ENCODE assay signal across 7 mouse cellular contexts in genomic region chr4:150136693-150137092, GRCm38 (mm10). TPM values are rescaled to one million over a fixed set of nuclear protein-coding genes. Genes with fewer than 3 reads are reported as not detected.
DNase-seq lines count a peak whose midpoint lies in the region; ATAC-seq and TF ChIP-seq lines count a peak whose summit lies in the region.

No protein-coding gene starts in this region.

- H3K4me1 ChIP-seq in hindbrain, postnatal 0 days (ENCODE audit: insufficient read depth, low read length) = no peaks in the 10 kb centered on the region
- 0 out of 2 replicates have a peak, but pooled peaks cover 4% of the 10 kb centered on the region for H3K4me1 ChIP-seq in limb, embryonic 11.5 days (ENCODE audit: control insufficient read depth, insufficient read depth, low read length)
- peaks cover 3% of the 10 kb centered on the region; the same call in 1 of the 2 replicates for H3K4me1 ChIP-seq in midbrain, postnatal 0 days (ENCODE audit: insufficient read depth, low read length)

- no peak overlapping the region for H3K4me3 ChIP-seq in hindbrain, postnatal 0 days (ENCODE audit: low read length)
- no peak overlapping the region for H3K4me3 ChIP-seq in limb, embryonic 11.5 days (ENCODE audit: low read depth, low read length)
- H3K4me3 ChIP-seq in midbrain, postnatal 0 days (ENCODE audit: low read depth, low read length) = no peak overlapping the region

- H3K9me3 ChIP-seq in hindbrain, postnatal 0 days (ENCODE audit: low read length) = no peaks in the 10 kb centered on the region
- H3K9me3 ChIP-seq in limb, embryonic 11.5 days (ENCODE audit: control insufficient read depth, low read length) = no peaks in the 10 kb centered on the region
- no peaks in the 10 kb centered on the region for H3K9me3 ChIP-seq in midbrain, postnatal 0 days (ENCODE audit: low read length)

- H3K27me3 ChIP-seq in hindbrain, postnatal 0 days (ENCODE audit: insufficient read depth, low read length) = no peaks in the 10 kb centered on the region
- no peaks in the 10 kb centered on the region for H3K27me3 ChIP-seq in limb, embryonic 11.5 days (ENCODE audit: control insufficient read depth, insufficient read depth, low read length)
- no peaks in the 10 kb centered on the region for H3K27me3 ChIP-seq in midbrain, postnatal 0 days (ENCODE audit: insufficient read depth, low read length)

- peak; percentile 98 for TF ChIP-seq CTCF in hindbrain, postnatal 0 days (IDR thresholded peaks at IDR 0.05; ENCODE audit: low read depth)
- TF ChIP-seq CTCF in midbrain, postnatal 0 days (IDR thresholded peaks at IDR 0.05) = peak; percentile 95

- no peaks in the 10 kb centered on the region for H3K36me3 ChIP-seq in hindbrain, postnatal 0 days (ENCODE audit: insufficient read depth, low read length)
- no peaks in the 10 kb centered on the region for H3K36me3 ChIP-seq in limb, embryonic 11.5 days (ENCODE audit: control insufficient read depth, insufficient read depth, low read length)
- no peaks in the 10 kb centered on the region for H3K36me3 ChIP-seq in midbrain, postnatal 0 days (ENCODE audit: insufficient read depth, low read length)

- no peak overlapping the region for H3K4me2 ChIP-seq in hindbrain, postnatal 0 days (ENCODE audit: low read depth, low read length)
- H3K4me2 ChIP-seq in limb, embryonic 11.5 days (ENCODE audit: low read depth, severe bottlenecking) = no peak overlapping the region
- H3K4me2 ChIP-seq in midbrain, postnatal 0 days (ENCODE audit: low read depth, low read length, poor library complexity, severe bottlenecking) = no peak overlapping the region

- no peak overlapping the region for H3K27ac ChIP-seq in hindbrain, postnatal 0 days
- no peak overlapping the region for H3K27ac ChIP-seq in limb, embryonic 11.5 days (replicated peaks; ENCODE audit: low read depth, low read length)
- H3K27ac ChIP-seq in midbrain, postnatal 0 days (ENCODE audit: low read depth, low read length) = no peak overlapping the region

- no peak overlapping the region for H3K9ac ChIP-seq in hindbrain, postnatal 0 days (replicated peaks; ENCODE audit: low read length)
- no peak overlapping the region for H3K9ac ChIP-seq in limb, embryonic 11.5 days (ENCODE audit: low read length)
- no peak overlapping the region for H3K9ac ChIP-seq in midbrain, postnatal 0 days (replicated peaks; ENCODE audit: low read length, poor library complexity, severe bottlenecking)

- peak; percentile 90 for DNase-seq in ZHBTc4 (ENCODE audit: low read depth, low spot score)
- peak; percentile 70 for DNase-seq in cerebellum, adult 9-10 months
- DNase-seq in frontal cortex, postnatal 25 days (ENCODE audit: low spot score in 2 of 2) = peak; percentile 53 to 58
- DNase-seq in hindbrain, postnatal 0 days (ENCODE audit: low spot score) = peak; percentile 78
- DNase-seq in limb, embryonic 11.5 days (ENCODE audit: low spot score) = peak; percentile 87
- peak; percentile 65 for DNase-seq in midbrain, postnatal 0 days (ENCODE audit: low spot score)
- peak; percentile 72 to 92 for DNase-seq in spleen, postnatal 4 days (ENCODE audit: low spot score in 2 of 2)

- WGBS in hindbrain, postnatal 0 days = 7% methylated on average over 10 of the region's 10 CpGs
- WGBS in limb, embryonic 11.5 days = 7% methylated on average over 10 of the region's 10 CpGs
- 9% methylated on average over 10 of the region's 10 CpGs for WGBS in midbrain, postnatal 0 days

- ATAC-seq in hindbrain, postnatal 0 days = peak; percentile 57; the same call in 1 of the 2 replicates
- no peak for ATAC-seq in limb, embryonic 11.5 days (ENCODE audit: insufficient number of reproducible peaks, low FRiP score, low TSS enrichment, low read depth)
- ATAC-seq in midbrain, postnatal 0 days (ENCODE audit: low FRiP score) = no peak

RNA-seq across cellular contexts. Expression of gene Slc2a7, which starts 12.1 kb away (rescaled TPM):
- total RNA-seq in hindbrain, postnatal 0 days (2014; rRNA removed) = not detected in 2 replicates
- not detected in 2 replicates for polyA plus RNA-seq in hindbrain, postnatal 0 days (2015; fragmentation: Nextera tagmentation; extraction: Ambion mirVana)
- not detected in 2 replicates for polyA plus RNA-seq in limb, embryonic 11.5 days (2014; fragmentation: Nextera tagmentation; extraction: Ambion mirVana)
- not detected in 2 replicates for total RNA-seq in midbrain, postnatal 0 days (2014; rRNA removed)
- polyA plus RNA-seq in midbrain, postnatal 0 days (2015; fragmentation: Nextera tagmentation; extraction: Ambion mirVana) = not detected in 2 replicates

RNA-seq across cellular contexts. Expression of gene Slc2a5, which starts 17.6 kb away (rescaled TPM):
- total RNA-seq in hindbrain, postnatal 0 days (2014; rRNA removed) = 1.5 and 2.9 TPM in 2 replicates
- polyA plus RNA-seq in hindbrain, postnatal 0 days (2015; fragmentation: Nextera tagmentation; extraction: Ambion mirVana) = 2.7 and 3.0 TPM in 2 replicates
- polyA plus RNA-seq in limb, embryonic 11.5 days (2014; fragmentation: Nextera tagmentation; extraction: Ambion mirVana) = 1.1 and 1.8 TPM in 2 replicates
- total RNA-seq in midbrain, postnatal 0 days (2014; rRNA removed) = 1.5 and 4.3 TPM in 2 replicates
- polyA plus RNA-seq in midbrain, postnatal 0 days (2015; fragmentation: Nextera tagmentation; extraction: Ambion mirVana) = 2.1 and 3.2 TPM in 2 replicates

RNA-seq across cellular contexts. Expression of gene Gpr157, which starts 49.5 kb away (rescaled TPM):
- total RNA-seq in hindbrain, postnatal 0 days (2014; rRNA removed) = 4.9 and 5.4 TPM in 2 replicates
- polyA plus RNA-seq in hindbrain, postnatal 0 days (2015; fragmentation: Nextera tagmentation; extraction: Ambion mirVana) = 0.52 and 0.74 TPM in 2 replicates
- 0.29 and 0.47 TPM in 2 replicates for polyA plus RNA-seq in limb, embryonic 11.5 days (2014; fragmentation: Nextera tagmentation; extraction: Ambion mirVana)
- total RNA-seq in midbrain, postnatal 0 days (2014; rRNA removed) = 4.4 TPM in 2 replicates
- polyA plus RNA-seq in midbrain, postnatal 0 days (2015; fragmentation: Nextera tagmentation; extraction: Ambion mirVana) = 0.47 and 0.49 TPM in 2 replicates
